Mouse (Mus musculus) bone marrow macrophage, adult 2 months (primary cell): ENCODE results near the gene Mgea5.

ENCODE experiments used
- CTCF ChIP-seq: IDR thresholded peaks from 2 replicates; pipeline ENCODE4 v1.5.1; 2012; ENCODE audit warnings: low read depth, mild to moderate bottlenecking, low read length, moderate library complexity
- POLR2A ChIP-seq: IDR thresholded peaks from 2 replicates; pipeline ENCODE4 v1.6.1; 2012; ENCODE audit warnings: mild to moderate bottlenecking, low read depth, low read length, borderline replicate concordance

DNA sequence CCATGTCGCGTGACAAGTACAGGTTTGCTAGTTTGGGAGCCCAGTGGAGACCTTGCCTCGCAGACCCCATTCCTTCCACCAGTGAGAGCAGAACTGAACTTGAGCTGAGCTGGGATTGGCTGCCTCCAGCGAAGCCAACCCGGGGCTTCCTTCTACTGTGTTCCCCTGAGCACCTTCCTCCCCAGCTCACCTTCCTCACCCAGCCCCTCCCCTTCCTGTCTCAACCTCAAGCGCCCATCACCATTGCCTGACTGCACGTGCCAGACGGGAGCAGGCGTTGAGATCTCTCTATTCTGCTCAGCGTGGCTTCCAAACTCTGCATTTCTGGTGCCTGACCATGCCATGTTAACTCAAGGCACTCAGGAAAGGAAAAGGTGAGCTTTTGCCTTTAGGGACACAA is 56.4 kb downstream of the Mgea5 start:
- TF ChIP-seq POLR2A, result no peak
- no peak for TF ChIP-seq CTCF
